Mouse (Mus musculus): ENCODE data around the gene Slc27a5. TPM values are rescaled to one million over a fixed set of nuclear protein-coding genes. Genes with fewer than 3 reads are reported as not detected.

Slc27a5 gene
- total RNA-seq, 2 experiments from 2014 or later: not detected

DNA sequence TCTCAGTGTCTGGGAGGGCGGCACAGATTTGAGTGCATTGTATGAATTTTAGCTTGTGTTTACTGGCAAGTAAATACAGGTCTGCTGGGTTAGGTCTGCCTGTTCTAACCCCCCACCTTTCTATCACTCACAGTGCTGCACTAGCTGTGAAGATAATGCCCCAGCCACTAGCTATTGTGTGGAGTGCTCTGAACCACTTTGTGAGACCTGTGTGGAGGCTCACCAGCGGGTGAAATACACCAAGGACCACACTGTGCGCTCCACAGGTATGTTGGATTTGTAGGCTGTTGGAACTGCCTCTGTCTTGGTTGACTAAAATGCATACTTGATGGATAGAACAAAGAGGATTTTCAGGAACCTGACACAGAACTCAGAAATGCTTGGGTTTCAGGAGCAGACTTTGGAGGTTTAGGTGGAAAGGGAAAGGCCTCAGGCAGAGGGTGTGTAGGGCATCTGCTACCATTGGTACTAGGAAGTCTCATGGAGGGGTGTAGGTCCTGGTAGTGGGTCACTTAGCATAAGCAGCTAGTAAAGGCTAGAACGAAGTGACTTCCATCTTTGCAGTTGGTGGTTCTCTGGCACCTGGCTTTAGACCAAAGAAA lies 27.6 kb upstream of the Slc27a5 start:
- no peak for ATAC-seq (replicated peaks; ENCODE audit: poor library complexity, severe bottlenecking)

DNA sequence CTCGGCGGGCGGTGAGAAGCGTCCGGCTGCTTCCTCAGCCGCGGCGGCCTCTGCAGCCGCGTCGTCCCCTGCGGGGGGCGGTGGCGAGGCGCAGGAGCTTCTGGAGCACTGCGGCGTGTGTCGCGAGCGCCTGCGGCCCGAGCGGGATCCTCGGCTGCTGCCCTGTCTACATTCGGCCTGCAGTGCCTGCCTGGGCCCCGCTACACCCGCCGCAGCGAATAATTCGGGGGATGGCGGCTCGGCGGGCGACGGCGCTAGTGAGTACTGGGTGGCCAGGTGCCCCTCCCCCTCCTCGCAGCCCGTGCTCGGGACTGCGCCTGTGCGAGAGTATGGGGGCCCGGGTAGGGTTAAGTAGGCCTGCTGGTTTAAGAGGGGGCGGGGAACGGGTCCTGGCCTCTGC lies 26.8 kb upstream of the Slc27a5 start:
- ATAC-seq (replicated peaks; ENCODE audit: poor library complexity, severe bottlenecking): peak; percentile 8

DNA sequence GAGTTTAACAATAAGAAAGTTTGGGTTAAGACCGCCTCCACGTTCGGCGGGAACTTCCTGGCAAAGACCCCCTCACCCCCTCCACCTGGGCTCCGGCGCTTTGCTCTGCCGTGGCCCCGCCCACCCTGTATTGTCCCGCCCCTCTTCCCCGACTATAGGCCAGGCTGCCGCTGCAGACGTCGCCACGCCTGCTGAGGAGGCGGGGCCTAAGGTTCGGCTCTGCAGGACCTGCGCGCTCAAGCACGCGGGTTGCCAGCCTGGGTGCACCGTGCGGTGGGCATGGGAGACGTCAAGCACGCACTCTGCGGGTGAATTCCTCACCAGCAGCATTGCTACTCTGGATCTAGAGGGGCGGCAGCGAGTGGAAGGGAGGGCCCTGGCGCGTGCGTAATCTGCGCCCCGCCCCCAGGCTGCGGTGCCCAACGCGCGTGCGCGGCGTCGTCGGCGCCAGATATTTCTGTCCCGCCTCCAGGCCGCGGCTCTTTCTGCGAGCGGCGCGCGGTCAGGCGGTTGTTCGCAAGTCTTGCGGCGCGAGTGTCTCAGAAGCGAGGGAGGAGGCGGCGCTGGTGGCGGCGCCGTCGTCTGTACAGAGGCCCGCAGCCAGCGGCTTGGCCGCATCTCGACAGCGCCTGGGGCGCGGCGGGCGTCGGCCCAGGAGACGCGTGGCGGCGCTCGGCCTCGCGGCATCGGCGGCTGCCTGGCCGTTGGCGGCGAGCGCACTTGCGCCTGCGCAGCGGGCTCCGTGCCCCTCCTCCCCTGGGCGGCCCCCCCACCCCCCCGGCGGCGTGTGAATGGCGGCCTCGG lies 26.1 kb upstream of the Slc27a5 start:
- ATAC-seq (replicated peaks; ENCODE audit: poor library complexity, severe bottlenecking): peak; percentile 68

DNA sequence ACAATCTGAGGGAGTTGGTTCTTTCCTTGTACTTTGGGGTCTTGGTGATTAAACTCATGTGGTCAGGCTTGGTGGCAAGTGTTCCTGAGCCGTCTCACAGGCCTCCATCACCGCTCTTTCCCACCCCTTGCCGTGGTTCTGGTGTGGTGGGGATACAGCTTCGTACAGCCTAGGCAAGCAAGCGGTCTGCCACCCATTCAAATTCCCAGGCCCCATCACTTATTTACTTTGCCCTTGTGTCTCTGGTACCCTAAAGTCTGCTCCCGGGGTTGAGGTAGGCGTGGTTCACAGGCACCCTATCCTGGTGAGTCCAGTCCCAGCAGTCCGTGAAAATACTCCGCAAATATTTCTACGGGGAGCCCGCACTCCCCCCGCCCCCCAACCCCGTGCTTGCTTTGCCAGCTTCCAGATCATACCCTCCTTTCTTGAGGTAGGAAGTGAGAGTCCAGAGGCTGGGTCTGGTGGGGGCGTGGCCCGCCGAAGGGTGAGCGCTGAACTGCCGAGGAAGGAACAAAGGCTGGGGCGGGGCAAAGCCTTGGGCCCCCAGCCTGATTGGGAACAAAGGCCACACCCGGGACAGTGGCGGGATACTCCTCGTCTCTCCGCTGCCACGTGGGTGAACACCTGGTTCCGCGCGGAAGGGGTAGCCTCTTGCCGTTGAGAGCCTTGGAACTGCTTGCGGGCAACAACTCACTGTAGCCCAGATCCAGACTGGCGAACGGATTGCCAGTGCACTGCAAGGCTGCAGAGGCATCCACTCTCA lies 25.0 kb upstream of the Slc27a5 start:
- peak; percentile 71 for ATAC-seq (replicated peaks; ENCODE audit: poor library complexity, severe bottlenecking)

DNA sequence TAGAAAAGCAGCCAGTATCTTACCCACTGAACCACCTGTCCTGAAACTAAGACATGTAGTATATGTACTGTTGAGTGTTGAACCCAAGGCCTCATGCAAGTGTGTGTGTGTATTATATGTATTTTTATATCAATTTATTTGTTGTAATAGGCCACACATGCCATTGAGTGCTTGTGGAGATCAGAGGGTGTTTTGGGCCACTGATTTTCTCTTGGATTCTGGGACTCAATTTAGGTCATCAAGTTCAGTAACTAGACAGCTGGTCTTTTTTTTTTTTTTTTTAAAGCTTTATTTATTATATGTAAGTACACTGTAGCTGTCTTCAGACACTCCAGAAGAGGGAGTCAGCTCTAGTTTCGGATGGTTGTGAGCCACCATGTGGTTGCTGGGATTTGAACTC lies 17.2 kb upstream of the Slc27a5 start:
- no peak for ATAC-seq (replicated peaks; ENCODE audit: poor library complexity, severe bottlenecking)

DNA sequence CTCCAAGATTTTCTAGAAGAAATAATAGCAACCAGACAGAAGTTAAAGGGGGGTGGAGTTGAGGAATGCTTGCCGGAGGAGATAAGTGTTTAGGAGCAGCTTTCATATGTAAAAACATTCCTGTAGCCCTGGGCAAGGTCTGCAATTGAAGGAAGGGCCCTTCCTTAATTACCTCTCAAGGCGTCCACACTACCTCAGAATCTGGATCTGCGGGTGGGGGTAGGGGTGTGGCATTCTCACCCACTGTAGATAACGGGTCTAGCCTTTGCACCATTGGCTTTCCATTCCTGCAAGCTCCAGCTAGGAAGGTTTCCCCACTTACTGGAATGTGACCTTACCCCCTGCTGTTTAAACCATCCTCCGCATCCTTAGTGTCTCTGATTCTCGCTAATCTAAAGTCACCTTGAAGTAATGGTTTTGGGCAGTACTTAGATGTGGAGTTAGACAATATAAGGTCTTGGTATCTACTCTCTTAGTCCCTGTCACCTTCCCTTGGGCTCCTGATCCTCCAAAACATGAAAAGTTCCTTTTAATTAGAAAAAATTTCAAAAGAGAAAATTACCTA lies 16.4 kb upstream of the Slc27a5 start:
- ATAC-seq (replicated peaks; ENCODE audit: poor library complexity, severe bottlenecking): no peak

DNA sequence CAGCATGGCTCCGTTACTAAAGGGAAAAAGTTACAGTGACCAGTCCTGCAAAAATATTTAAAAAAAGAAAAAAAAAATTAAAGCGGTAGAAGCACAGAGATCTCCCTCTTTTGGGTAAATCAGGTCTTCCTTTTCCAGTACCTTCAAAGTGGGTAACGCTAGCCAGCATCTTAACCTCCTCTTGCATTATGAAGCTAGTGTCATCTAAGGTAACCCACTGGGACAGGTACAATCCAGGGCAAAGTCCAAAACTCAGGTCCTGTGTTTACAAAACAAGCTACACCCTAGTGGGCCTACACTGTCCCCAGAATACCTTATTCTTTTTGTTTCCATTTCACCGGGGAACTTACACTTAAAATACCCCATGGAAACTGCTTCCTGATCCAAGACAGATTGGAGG lies 15.7 kb upstream of the Slc27a5 start:
- ATAC-seq (replicated peaks; ENCODE audit: poor library complexity, severe bottlenecking): no peak

DNA sequence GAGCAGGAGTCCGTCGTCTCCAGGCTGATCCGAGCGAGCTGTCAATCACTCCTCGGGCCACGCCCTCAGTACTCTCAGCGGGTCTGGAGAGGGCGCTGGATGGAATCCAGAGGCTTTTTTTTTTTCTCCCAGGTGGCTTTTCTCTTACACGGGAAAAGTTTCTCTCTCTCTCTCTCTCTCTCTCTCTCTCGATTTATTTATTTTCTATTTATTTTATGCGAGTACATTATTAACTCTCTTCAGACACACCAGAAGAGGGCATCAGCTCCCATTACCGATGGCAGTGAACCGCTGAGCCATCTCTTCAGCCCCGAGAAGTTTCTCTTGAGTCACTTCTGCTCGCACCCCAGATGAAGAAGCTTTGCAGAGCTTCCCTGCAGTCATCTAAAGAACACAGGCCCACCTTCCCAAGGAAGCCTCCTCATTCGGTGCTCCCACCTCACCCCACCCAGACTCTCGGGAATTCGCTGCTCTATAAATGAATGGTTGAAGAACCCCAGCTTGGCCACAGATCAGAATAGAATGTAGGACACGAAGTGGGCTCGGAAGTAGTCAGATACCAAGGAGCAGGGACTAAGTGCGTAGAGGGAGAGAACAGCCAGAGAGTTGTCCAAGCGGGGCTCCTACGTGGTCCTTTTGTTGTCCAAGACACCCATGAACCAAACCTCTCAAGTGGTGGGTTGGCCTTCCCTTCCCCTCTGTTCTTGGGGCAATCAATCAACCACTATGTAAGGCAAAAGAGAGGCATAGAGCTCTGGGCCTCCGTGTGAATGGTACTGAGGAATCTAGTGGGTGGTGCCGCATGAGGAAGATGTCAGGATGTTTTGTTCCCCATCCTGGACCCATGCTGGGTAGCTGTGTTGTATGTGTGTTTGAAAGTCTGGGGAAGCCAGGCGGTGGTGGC lies 12.3 kb upstream of the Slc27a5 start, which contains the start of gene Zbtb45:
Gene Zbtb45 (minus strand): TSS at position 30 of the 904 bp plus-strand sequence.
- ATAC-seq (replicated peaks; ENCODE audit: poor library complexity, severe bottlenecking): no peak

DNA sequence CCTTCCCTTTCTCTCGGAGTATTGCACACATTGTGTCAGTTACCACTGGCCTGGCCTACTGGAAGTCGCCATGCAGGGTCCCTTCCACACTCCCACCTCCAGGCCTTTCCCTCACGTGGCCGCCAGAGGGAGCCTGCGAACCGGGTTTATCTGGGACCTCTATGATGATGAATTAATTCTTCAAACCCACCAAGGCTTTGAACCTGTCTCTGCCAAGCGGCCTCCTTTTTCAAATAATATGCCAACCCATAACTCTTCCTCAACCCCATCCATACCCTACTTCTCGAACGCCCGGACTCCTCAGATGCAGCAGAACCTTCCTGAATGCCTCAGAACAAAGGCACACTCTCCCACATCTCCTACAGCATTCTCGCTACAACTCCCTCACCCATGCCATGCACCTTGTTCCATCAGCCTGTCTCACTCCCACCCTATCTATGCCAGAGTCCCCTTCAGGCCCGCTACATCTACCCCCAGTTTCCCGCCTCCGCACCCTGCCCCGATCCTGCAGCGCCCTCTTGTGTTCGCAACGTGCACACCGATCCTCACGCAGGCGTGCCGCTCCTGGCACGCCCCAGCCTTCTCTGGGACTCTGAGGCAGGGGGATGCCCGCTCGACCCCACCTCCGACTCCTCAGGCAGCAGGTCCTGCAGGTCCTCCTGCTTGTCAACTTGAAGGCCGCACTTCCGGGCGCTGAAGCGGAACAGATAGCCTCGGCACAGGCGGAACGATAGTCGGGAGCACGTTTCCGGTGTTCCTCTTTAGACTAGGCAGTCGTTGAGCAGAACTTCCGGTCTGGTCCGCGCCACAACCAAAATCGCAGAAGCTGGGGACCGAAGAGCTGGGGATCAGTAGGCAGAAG lies 11.4 kb upstream of the Slc27a5 start:
- ATAC-seq (replicated peaks; ENCODE audit: poor library complexity, severe bottlenecking): peak; percentile 88

DNA sequence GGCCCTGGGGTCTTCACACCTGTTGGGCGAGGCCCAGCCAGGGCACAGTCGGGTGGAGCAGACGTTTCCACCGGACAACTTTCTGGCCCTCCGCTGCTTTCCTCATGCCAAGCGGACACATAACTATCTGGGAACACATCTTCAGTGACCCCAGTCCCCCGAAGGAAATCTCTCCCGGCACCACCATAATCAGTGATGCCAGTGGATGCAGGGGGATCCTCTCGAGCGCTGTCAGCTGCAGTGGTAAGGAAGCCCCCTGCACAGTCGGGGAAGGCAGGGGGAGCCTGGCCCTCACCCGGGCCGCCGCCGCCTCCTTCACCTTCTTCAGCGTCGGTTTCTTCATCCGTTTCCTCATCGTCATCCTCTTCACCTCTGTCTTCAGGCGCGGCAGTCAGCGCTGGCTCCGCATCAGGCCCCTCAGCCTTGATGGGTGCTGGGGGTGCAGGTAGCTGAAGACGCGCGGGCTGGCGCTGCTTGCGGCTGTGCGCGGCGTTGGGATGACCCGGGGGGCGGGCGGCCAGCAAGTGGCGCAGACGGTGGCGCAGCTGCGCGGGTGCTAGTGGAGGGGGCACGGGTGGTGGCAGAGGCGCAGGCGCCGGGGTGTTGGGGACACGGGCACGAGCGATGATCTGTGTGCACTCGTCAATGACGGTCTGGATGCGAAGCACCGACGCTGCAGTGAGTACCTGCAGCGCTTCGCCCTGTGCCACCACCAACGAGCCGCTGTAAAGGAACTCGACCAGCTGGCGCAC lies 9.5 kb upstream of the Slc27a5 start:
- ATAC-seq (replicated peaks; ENCODE audit: poor library complexity, severe bottlenecking): no peak

DNA sequence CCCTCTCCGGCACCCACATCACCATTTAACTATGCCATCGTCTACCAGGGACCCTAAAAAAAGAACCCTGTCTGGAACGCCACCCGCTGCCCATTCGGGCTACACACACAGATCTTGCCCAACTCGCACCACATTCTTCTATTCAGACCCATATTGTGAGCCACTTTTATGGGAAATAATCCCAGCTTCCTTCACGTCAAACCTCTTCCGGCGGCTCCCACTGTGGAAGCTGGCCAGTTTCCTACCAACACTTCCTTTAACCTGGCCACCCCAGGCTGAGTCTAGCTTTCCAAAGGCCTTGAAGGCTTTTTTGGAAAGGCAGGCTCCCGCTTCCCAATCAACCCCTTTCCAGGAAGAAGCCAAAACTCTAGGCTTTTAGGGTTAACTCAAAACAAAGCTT lies 8.5 kb upstream of the Slc27a5 start:
- ATAC-seq (replicated peaks; ENCODE audit: poor library complexity, severe bottlenecking): no peak

DNA sequence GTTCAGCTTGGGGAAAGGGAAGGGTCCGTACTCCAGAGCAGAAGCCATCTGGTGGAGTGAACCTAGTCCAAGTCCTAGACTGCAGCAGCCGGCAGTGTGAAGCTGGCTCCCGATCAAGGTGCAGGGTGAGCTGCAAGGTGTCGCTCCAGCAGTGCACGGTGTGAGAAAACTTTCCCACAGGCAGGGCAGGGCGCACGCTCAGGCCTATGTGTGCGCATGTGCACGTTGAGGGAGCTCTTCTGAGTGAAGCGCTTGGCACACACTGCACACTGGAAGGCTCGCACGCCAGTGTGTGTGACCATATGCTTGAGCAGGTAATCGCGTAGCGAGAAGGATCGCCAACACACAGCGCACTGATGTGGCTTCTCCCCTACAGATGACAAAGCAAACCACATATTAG lies 8.0 kb upstream of the Slc27a5 start:
- no peak for ATAC-seq (replicated peaks; ENCODE audit: poor library complexity, severe bottlenecking)

DNA sequence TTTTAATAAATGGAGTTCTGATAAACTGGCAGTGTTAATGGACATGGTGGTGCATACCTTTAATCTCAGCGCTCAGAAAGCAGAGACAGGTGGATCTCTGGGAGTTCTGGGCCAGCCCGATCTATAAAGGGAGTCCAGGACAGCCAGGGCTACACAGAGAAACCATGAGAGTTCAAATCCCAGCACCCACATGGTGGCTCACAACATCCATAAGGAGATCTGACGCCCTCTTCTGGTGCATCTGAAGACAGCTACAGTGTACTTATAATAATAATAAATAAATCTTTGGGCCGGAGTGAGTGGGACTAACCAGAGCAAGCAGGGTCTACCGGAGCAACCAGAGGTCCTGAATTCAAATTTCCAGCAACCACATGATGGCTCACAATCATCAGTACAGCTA lies 5.4 kb upstream of the Slc27a5 start:
- no peak for ATAC-seq (replicated peaks; ENCODE audit: poor library complexity, severe bottlenecking)

DNA sequence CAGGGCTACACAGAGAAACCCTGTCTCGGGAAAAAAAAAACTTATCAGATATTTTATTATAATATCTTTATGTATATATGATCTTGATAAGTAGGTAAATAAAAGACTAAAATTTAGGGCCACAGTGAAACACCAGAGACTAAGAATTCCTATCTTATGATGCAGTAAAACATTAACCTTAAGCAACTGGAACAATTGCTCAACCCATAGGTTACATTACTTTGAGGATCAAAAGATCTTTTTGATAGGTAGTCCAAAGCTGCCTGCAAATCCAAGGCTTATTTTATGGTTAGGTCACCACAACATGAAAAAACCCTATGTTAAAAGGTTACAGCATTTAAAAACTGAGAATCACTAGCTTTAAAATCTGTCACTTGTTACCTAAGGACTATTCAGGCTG lies 3.6 kb upstream of the Slc27a5 start:
- ATAC-seq (replicated peaks; ENCODE audit: poor library complexity, severe bottlenecking): no peak

DNA sequence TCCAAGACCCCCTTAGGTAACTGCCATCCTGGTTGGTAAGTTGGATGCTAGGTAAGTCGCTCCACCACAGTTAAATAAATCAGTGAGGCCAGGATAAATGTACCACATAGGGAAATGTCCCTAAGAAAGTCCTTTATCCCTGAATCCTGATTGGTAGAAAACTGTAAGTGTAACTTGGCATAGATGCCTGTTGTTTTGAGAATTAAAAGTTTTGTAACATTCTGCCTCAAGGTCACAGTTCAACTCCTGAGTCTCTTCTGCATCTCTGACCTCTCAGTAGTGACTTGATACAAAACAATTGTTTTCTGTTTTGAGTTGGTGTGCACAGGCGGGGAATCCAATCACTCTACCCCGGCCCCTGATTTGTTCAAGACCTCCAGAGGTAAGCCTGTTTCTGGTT lies 859 bp upstream of the Slc27a5 start, which contains the start of gene Trim28:
Gene Trim28 (plus strand): TSS at position 264 of the 400 bp plus-strand sequence.
- ATAC-seq (replicated peaks; ENCODE audit: poor library complexity, severe bottlenecking): no peak

DNA sequence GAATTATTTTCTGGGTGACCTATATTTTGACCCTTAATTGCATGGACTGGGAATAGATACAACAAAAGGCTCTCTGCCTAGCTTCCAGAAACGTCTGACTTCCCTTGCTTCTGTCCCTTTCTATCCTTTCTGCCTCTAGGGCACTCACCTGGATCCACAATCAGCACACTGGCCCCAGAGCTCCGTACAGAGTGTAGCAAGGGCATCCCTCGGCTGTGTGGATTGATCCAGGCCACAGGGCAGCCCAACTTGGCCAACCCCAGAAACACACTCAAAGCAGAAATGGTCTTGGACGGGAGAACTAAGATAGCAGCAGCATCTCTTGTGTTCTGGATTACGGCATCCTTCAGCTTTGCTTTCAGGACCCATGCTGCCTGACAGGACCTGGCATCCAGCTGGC lies 762 bp downstream of the Slc27a5 start:
- no peak for ATAC-seq (replicated peaks; ENCODE audit: poor library complexity, severe bottlenecking)

DNA sequence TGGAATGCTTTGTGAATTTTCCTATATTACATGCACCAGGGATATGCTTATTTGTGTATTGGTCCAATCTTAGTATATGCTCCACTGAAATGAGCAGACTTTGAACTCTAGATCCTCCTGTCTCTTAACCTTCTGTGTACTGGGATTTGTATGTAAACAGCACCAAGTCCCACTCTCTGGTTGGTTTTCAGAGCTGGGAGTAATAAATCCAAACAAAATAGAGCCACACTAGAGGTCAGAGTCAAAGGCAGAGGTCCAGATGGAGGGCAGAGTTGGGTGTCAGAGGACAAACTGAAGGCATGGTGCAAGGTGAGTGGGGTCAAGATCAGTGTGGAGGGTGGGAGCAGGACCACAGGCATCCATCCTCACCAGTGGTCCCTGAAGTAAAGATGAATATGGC lies 2.1 kb downstream of the Slc27a5 start:
- no peak for ATAC-seq (replicated peaks; ENCODE audit: poor library complexity, severe bottlenecking)

DNA sequence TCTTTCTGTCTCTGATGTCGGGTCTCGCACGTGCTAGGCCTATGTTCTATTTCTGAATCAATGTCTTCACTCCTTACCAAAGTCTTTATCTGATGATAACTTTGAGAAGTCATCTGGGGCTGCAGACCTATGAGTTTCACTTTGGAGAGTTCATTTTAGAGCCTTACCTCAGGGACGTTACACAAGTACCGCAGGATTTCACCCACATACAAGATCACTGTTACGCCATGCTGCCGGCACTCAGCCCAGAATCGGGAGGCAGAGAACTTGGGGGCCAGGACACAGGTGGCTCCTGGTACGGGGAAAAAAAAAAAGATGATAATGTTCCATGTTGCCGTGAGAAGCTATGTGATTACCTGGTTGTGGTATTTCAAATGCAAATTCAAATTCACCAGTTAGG lies 4.8 kb downstream of the Slc27a5 start:
- ATAC-seq (replicated peaks; ENCODE audit: poor library complexity, severe bottlenecking): no peak

Data from granulocyte monocyte progenitor cell, adult 5-6 weeks (primary cell).